Mouse (Mus musculus) heart, embryonic 11.5 days (tissue): ENCODE results near the gene Plod1. TPM values are rescaled to one million over a fixed set of nuclear protein-coding genes. Genes with fewer than 3 reads are reported as not detected.
"Not testable (repeated sequence)": the region's sequence is repeated elsewhere in the genome, so short reads cannot be mapped to it uniquely, and the experiment has no call there.

ENCODE experiments used
- ATAC-seq: fragments of 200-750 bp; cut with Nextera tagmentation; replicated peaks from 2 replicates; pipeline ENCODE4 v1.8.0; 2017; ENCODE audit warnings: moderate library complexity; ENCODE audit not compliant: insufficient number of reproducible peaks, low FRiP score, low TSS enrichment
- H3K27ac ChIP-seq: fragments of 300-500 bp; sonication (generic); 2 replicates; pipeline ENCODE4 v1.5.1; 2014; ENCODE audit warnings: mild to moderate bottlenecking, low read depth, low read length
- H3K27me3 ChIP-seq: fragments of 300-500 bp; sonication (generic); 2 replicates; pipeline ENCODE4 v1.6.1; 2014; ENCODE audit warnings: mild to moderate bottlenecking, low read length, mixed read lengths; ENCODE audit not compliant: control insufficient read depth, insufficient read depth
- H3K36me3 ChIP-seq: fragments of 300-500 bp; sonication (generic); 2 replicates; pipeline ENCODE4 v1.6.1; 2014; ENCODE audit warnings: mild to moderate bottlenecking, low read length, moderate library complexity, mixed read lengths; ENCODE audit not compliant: control insufficient read depth, insufficient read depth
- H3K4me1 ChIP-seq: fragments of 300-500 bp; sonication (generic); 2 replicates; pipeline ENCODE4 v1.6.1; 2014; ENCODE audit warnings: low read length; ENCODE audit not compliant: control insufficient read depth, insufficient read depth
- H3K4me2 ChIP-seq: fragments of 300-500 bp; sonication (generic); 2 replicates; pipeline ENCODE4 v1.6.1; 2014; ENCODE audit warnings: mild to moderate bottlenecking, moderate library complexity
- H3K4me3 ChIP-seq: fragments of 300-500 bp; sonication (generic); 2 replicates; pipeline ENCODE4 v1.5.1; 2014; ENCODE audit warnings: low read depth, low read length
- H3K9ac ChIP-seq: fragments of 300-500 bp; sonication (generic); 2 replicates; pipeline ENCODE4 v1.6.1; 2014; ENCODE audit warnings: mild to moderate bottlenecking, low read depth, low read length, moderate library complexity
- H3K9me3 ChIP-seq: fragments of 300-500 bp; sonication (generic); replicated peaks from 2 replicates; pipeline ENCODE4 v1.6.1; 2016; ENCODE audit warnings: low read length; ENCODE audit not compliant: control insufficient read depth
- WGBS: fragments of 180-500 bp; shearing (Covaris S2); extraction: QIAGEN DNeasy Blood & Tissue Kit; methylation state at CpG from one replicate; pipeline ENCODE4 v1.1.7; 2014; ENCODE audit not compliant: insufficient replicate concordance; 5-methylcytosine and 5-hydroxymethylcytosine counted together
- polyA plus RNA-seq: library from polyadenylated mRNA; unstranded; fragments of >200 nt; fragmentation: Nextera tagmentation; extraction: Ambion mirVana; gene quantifications from 2 replicates; pipeline ENCODE4 v1.2.1, GENCODE M21; 2014

Plod1 gene
- polyA plus RNA-seq, 1 experiment from 2014 or later, result 40.1 TPM

DNA sequence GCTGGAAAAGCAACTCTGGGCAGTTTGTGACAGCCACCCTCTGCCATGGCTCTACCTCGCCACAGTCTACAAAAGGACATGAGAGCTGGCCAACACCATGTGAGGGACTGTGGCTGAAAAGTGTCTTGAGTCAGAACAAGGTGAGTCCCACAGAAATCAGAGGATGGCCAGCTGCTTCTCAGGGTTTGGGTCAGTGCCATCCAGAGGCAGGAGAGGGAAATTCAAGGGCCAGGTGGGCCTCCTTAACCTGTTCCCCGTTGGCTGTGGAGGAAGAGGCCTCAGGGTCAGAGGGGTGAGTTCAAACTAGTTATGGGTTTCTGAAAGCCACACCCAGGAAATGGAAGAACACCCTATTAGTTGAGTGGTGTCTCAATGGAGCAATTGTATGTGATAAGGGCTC is 57.1 kb downstream of the Plod1 start:
- 76% methylated on average over 2 of the region's 2 CpGs for WGBS
- Histone ChIP-seq H3K4me3 (no peak overlapping the region), H3K4me2 (no peak overlapping the region), H3K4me1 (peaks cover 5% of the 10 kb centered on the region), H3K27me3 (no peaks in the 10 kb centered on the region), H3K9ac (no peak overlapping the region), H3K9me3 (no peaks in the 10 kb centered on the region), H3K27ac (no peak overlapping the region), H3K36me3 (peaks cover 72% of the 10 kb centered on the region)
- no peak for ATAC-seq

DNA sequence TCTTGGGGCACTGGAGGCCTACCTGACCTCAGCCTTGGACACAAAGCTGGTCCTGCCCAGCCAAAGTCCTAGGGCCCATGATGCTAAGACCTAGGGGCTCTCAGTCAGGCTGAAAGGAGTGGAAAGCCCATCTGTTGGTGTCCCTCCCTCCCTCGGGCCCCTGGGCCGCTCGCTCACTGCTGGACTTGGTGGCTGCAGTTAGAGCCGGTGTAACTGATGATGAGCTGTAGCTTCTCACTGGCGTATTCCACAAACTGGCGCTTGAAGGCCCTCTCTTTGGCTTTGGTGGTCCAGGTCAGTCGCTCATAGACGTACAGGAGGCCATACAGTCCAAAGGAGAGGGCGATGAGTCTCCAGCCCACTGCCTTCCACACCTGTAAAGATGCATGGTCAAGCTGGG is 58.0 kb downstream of the Plod1 start:
- peaks cover 69% of the 10 kb centered on the region for H3K36me3 ChIP-seq
- no peak overlapping the region for H3K9ac ChIP-seq
- no peak overlapping the region for H3K4me3 ChIP-seq
- no peak for ATAC-seq
- no peak overlapping the region for H3K4me2 ChIP-seq
- no peaks in the 10 kb centered on the region for H3K27me3 ChIP-seq
- H3K27ac ChIP-seq, result no peak overlapping the region
- peaks cover 5% of the 10 kb centered on the region for H3K4me1 ChIP-seq
- H3K9me3 ChIP-seq, result no peaks in the 10 kb centered on the region
- WGBS, result 87% methylated on average over 9 of the region's 9 CpGs

DNA sequence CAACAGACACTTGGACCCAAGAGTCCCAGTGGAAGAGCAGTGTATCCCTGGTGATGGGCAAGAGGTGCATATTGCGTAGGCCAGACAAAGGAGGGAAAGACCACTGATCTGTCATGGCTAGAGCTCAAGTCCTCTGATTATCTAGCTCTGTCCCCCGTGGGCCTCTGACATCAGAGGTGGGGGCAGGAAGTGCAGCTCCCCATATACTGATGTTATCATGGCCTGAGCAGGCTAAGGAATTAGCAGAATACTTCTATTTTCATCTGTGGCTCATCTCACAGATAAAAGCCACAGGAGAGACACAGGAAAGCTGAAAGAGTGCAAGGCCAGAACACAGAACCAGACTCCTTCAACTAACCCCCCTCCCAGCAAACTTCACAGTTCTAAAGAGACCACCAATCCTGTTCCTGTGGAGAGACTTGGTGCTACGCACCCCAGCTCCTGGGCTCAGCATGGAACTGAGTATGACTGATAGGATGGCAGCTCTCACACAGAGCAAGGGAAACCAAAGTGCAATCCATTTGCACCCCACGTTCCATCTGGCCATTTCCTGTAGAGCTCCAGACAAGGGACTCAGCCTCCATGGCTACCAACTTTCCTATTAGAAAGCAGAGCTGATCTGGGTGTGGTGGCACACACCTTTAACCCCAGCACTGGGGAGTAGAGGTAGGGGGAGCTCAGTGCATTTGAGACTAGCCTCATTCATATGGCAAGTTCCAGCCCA is 60.6 kb downstream of the Plod1 start:
- Histone ChIP-seq H3K4me3 (no peak overlapping the region), H3K27me3 (no peaks in the 10 kb centered on the region), H3K4me1 (peaks cover 5% of the 10 kb centered on the region), H3K36me3 (peaks cover 56% of the 10 kb centered on the region), H3K9me3 (no peaks in the 10 kb centered on the region), H3K27ac (no peak overlapping the region), H3K4me2 (no peak overlapping the region), H3K9ac (no peak overlapping the region)
- ATAC-seq, result no peak
- WGBS, result 77% methylated on average over 4 of the region's 4 CpGs

DNA sequence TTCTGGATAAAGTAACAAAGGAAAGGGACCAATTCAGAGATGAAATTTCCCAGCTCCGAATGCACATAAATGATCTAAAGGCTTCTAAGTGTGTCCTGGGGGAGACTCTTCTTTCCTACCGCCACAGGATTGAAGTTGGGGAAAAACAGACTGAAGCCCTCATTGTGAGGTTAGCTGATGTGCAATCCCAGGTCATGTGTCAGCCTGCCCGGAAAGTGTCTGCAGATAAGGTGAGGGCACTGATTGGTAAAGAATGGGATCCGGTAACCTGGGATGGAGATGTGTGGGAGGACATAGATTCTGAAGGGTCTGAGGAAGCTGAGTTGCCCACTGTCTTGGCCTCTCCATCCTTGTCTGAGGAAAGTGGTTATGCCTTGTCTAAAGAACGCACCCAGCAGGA is 67.3 kb downstream of the Plod1 start:
- H3K27ac ChIP-seq, result peak overlapping the region; percentile 60
- no peaks in the 10 kb centered on the region for H3K27me3 ChIP-seq
- peak overlapping the region; percentile 81 for H3K9ac ChIP-seq
- peak overlapping the region; percentile 83 for H3K4me2 ChIP-seq
- H3K4me3 ChIP-seq, result peak overlapping the region; percentile 81
- WGBS, result 7% methylated on average over 5 of the region's 5 CpGs
- H3K4me1 ChIP-seq, result peaks cover 17% of the 10 kb centered on the region
- ATAC-seq, result no peak
- H3K36me3 ChIP-seq, result peaks cover 21% of the 10 kb centered on the region
- no peaks in the 10 kb centered on the region for H3K9me3 ChIP-seq

DNA sequence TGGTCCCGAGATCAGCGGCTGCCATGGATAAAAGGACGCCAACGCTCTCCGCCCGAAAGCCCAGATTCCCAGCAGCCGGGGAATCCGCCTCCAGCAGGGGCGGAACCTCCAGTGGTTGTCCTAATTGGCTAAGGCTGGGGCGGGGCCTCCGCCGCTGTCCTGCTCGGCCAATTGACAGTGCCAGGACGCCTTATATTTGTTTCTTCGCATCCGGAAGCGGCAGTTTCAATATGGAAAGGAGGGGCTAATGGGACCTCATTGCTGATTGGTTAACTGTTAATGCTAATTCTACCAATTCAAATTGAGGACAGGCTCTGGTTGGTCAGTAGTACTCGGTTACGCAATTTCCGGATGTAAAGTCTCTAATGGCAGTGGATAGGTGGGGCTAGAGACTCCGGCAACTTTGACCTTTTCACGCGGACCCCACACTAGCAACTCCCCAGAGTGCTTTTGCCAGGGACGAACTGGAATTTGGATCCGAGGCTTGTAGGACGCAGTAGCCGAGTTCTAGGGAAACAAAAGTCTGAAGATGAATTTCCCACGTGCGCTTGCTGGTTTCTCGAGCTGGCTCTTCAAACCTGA is 68.0 kb downstream of the Plod1 start, which contains the start of the genes Miip and Fv1:
Gene Miip (minus strand): TSS at position 367 of the 582 bp plus-strand sequence.
Gene Fv1 (plus strand): TSS at position 530 of the 582 bp plus-strand sequence.
- H3K27ac ChIP-seq, result peak within 1 kb of the TSS; percentile 72
- H3K4me2 ChIP-seq, result peak within 1 kb of the TSS; percentile 83
- H3K27me3 ChIP-seq, result no peaks in the 10 kb centered on the region
- peaks cover 18% of the 10 kb centered on the region for H3K36me3 ChIP-seq
- no peaks in the 10 kb centered on the region for H3K9me3 ChIP-seq
- H3K4me1 ChIP-seq, result peaks cover 17% of the 10 kb centered on the region
- H3K4me3 ChIP-seq, result peak within 1 kb of the TSS; percentile 81
- under 1% methylated on average over 30 of the region's 30 CpGs for WGBS
- peak within 1 kb of the TSS; percentile 81 for H3K9ac ChIP-seq
- ATAC-seq, result peak; percentile 97

DNA sequence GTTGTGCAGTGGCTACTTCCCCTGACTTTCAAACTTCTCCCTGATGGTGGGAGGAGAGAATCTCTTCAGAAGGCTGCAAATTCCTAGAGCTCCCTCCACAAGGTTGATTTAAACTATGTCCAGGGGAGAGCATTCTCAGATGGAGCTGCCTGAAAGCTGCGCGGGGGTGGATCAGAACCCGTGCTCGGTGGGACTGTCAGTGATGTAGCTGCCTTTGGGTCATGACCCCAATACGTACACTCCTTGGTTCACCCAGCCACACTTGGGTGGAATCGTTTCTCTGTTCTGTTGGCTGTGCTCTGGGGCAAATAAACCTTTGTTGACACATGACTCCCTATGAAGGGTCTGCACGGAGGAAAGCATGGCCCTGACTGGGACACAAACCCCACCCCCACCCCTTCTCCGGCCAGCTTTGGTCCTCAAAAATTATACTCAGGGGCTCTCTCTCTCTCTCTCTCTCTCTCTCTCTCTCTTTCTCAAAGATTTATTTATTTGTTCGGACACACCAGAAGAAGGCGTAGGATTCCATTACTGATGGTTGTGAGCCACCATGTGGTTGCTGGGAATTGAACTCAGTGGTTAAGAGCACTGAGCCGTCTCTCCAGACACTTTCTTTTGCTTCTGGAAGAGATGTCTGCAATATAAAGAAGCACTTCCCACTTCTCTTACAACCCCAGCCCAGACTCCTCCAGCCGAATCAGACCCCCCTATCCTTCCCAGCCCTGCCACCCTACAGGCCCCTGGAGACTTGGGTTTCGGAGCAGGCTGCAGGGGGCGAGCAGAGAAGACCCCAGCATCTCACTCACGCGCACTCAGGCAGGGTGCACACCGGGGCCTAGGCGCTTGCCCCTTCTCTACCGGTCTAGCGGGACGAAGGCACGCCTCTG is 68.8 kb downstream of the Plod1 start:
- ATAC-seq, result no peak
- Histone ChIP-seq H3K4me1 (peaks cover 17% of the 10 kb centered on the region), H3K27ac (peak overlapping the region; percentile 72), H3K27me3 (no peaks in the 10 kb centered on the region), H3K4me2 (peak overlapping the region; percentile 78), H3K9me3 (no peaks in the 10 kb centered on the region), H3K9ac (peak overlapping the region; percentile 77), H3K4me3 (peak overlapping the region; percentile 81), H3K36me3 (peaks cover 13% of the 10 kb centered on the region)
- WGBS, result 7% methylated on average over 22 of the region's 22 CpGs

DNA sequence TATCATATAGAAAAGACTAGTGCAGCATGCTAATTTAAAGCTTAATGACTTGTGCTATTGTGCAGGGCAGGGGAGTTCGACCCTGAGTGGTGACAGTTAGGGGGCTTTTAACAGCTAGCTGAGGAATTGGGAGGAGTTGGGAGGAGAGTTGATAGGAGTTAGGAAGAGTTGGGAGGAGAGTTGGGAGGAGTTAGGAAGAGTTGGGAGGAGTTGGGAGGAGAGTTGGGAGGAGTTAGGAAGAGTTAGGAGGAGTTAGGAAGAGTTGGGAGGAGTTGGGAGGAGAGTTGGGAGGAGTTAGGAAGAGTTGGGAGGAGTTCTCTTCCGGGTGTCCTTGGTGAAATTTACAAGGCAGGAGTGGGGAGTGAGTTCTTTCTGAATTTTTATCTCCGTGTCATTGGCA is 69.8 kb downstream of the Plod1 start:
- 28% methylated on average over 3 of the region's 3 CpGs for WGBS
- H3K4me1 ChIP-seq, result peaks cover 17% of the 10 kb centered on the region
- not testable (repeated sequence) for ATAC-seq, H3K4me2 ChIP-seq, H3K9ac ChIP-seq, H3K9me3 ChIP-seq, H3K27ac ChIP-seq, H3K27me3 ChIP-seq, H3K4me3 ChIP-seq
- H3K36me3 ChIP-seq, result peaks cover 20% of the 10 kb centered on the region

DNA sequence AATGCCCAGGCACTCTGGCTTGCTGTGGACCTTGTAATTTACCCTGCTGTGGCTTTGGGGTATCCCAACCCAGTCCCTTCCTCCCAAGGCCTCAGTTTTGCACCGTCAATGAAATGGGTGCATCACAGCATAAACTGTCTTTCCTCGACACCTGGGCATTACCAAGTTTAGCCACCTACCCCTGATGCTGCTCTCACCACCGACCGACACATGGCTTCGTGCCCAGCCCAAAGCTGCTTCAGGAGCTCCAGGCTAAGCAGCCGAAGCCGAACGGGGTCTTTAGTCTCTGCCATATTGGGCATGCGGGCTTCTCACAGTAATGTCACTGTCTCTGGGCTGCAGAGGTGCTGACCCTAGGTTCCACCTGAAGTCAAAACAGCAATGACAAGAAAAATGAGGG is 70.5 kb downstream of the Plod1 start:
- Histone ChIP-seq H3K9ac (no peak overlapping the region), H3K4me1 (peaks cover 17% of the 10 kb centered on the region), H3K36me3 (peaks cover 23% of the 10 kb centered on the region), H3K9me3 (no peaks in the 10 kb centered on the region), H3K4me2 (no peak overlapping the region), H3K27ac (no peak overlapping the region), H3K4me3 (no peak overlapping the region), H3K27me3 (no peaks in the 10 kb centered on the region)
- no peak for ATAC-seq
- 94% methylated on average over 9 of the region's 9 CpGs for WGBS
